Mouse (Mus musculus): ENCODE measurements around the gene Egfl6. TPM values are rescaled to one million over a fixed set of nuclear protein-coding genes. Genes with fewer than 3 reads are reported as not detected.

Egfl6 gene
- polyA plus RNA-seq, 1 experiment from 2014 or later, result 8.6 TPM

DNA sequence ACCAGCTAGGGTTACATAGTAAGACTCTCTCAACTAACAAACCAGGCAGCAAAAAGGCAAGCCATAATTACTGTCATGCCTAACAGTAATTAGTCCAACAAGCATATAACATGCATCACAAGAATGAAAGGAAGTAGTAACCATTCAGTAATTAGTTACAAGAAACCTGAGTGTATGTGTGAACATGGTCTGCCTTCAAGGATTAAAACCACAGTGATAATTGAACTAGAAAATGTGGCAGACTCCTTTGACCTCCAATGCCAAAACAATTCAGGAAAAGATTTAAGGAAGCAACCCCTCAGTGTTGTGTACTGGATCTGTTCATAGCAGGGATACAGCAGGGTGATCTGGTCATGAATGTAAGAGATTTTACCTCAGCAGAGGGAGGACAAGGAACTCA is 74.4 kb downstream of the Egfl6 start:
- Histone ChIP-seq H3K4me2 (ENCODE audit: low read depth) (no peak overlapping the region), H3K9ac (ENCODE audit: low read length) (no peak overlapping the region), H3K27ac (ENCODE audit: low read depth, low read length) (no peak overlapping the region), H3K36me3 (ENCODE audit: control insufficient read depth, insufficient read depth, low read length) (no peaks in the 10 kb centered on the region), H3K4me1 (ENCODE audit: control insufficient read depth, insufficient read depth, low read length) (no peaks in the 10 kb centered on the region), H3K4me3 (ENCODE audit: low read depth, low read length) (no peak overlapping the region), H3K9me3 (ENCODE audit: control insufficient read depth, low read length) (no peaks in the 10 kb centered on the region), H3K27me3 (ENCODE audit: control insufficient read depth, insufficient read depth, low read length) (no peaks in the 10 kb centered on the region)
- no peak for DNase-seq (ENCODE audit: low spot score)
- no peak for ATAC-seq (ENCODE audit: insufficient read depth, low FRiP score, low TSS enrichment)

DNA sequence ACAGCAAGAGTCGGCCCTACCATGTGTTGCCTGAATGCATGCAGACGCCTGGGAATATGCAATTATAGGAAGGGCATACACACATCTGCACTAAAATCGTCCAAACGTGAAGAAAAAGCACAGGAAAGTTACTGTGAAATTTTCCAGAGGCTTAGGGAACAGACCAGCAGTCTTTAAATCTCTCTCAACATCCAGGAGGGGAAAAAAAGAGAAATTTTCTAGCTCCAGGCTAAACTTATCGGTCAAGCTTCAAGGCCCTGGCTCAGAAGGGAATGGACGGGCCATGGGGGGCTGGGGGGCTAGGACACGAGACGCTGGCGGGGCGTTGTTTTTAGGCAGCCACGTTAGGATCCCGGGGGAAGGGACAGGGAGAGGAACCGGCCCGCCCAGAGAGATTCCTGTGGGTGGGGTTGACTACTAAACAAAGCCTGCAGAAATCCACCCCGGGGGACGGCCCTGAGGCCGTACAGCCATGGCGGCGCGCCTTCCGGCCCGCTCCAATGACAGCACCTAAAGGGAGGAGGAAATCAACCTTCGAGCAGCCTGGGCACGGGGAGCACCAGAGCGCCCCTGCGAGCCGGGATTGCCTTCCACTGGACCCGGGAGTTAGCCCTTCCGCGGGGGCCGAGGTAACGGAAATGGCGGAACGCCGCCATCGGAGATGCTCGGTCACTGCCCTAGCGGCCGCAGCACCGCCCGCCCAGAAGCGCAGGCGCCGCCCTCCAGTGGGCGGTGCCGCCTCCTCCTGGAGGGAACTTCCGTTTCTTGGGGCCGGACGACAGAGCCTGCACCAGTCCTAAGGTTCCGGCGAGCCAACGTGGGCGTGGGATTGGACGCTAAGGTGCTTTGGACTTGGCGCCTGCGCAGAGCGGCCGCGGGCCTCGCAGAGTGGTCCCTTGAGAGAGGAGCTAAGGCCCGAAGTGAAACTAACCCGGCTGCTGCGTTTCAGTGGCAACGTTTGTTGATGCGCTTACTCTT is 75.5 kb downstream of the Egfl6 start:
- ATAC-seq (ENCODE audit: insufficient read depth, low FRiP score, low TSS enrichment) (peak; percentile 98), DNase-seq (ENCODE audit: low spot score) (peak; percentile 94)
- WGBS, result 21% methylated on average over 55 of the region's 65 CpGs
- no peaks in the 10 kb centered on the region for H3K9me3 ChIP-seq (ENCODE audit: control insufficient read depth, low read length)
- no peaks in the 10 kb centered on the region for H3K4me1 ChIP-seq (ENCODE audit: control insufficient read depth, insufficient read depth, low read length)
- no peaks in the 10 kb centered on the region for H3K27me3 ChIP-seq (ENCODE audit: control insufficient read depth, insufficient read depth, low read length)
- H3K36me3 ChIP-seq (ENCODE audit: control insufficient read depth, insufficient read depth, low read length), result no peaks in the 10 kb centered on the region
- peak overlapping the region; percentile 79 for H3K9ac ChIP-seq (ENCODE audit: low read length)
- peak overlapping the region; percentile 94 for H3K27ac ChIP-seq (ENCODE audit: low read depth, low read length)
- peak overlapping the region; percentile 45 for H3K4me3 ChIP-seq (ENCODE audit: low read depth, low read length)
- peak overlapping the region; percentile 46 for H3K4me2 ChIP-seq (ENCODE audit: low read depth)

- no peak overlapping the region for H3K4me2 ChIP-seq (ENCODE audit: low read depth)
- no peak overlapping the region for H3K27ac ChIP-seq (ENCODE audit: low read depth, low read length)
- H3K36me3 ChIP-seq (ENCODE audit: control insufficient read depth, insufficient read depth, low read length), result no peaks in the 10 kb centered on the region
- WGBS, result 59% methylated on average over 2 of the region's 2 CpGs
- DNase-seq (ENCODE audit: low spot score) (no peak), ATAC-seq (ENCODE audit: insufficient read depth, low FRiP score, low TSS enrichment) (no peak)
- H3K4me1 ChIP-seq (ENCODE audit: control insufficient read depth, insufficient read depth, low read length), result no peaks in the 10 kb centered on the region
- no peaks in the 10 kb centered on the region for H3K27me3 ChIP-seq (ENCODE audit: control insufficient read depth, insufficient read depth, low read length)
- no peaks in the 10 kb centered on the region for H3K9me3 ChIP-seq (ENCODE audit: control insufficient read depth, low read length)
- no peak overlapping the region for H3K9ac ChIP-seq (ENCODE audit: low read length)
- no peak overlapping the region for H3K4me3 ChIP-seq (ENCODE audit: low read depth, low read length)
Measured at GRCm38 (mm10) chrX:166504421-166504820, 81.1 kb downstream of the Egfl6 start.

DNA sequence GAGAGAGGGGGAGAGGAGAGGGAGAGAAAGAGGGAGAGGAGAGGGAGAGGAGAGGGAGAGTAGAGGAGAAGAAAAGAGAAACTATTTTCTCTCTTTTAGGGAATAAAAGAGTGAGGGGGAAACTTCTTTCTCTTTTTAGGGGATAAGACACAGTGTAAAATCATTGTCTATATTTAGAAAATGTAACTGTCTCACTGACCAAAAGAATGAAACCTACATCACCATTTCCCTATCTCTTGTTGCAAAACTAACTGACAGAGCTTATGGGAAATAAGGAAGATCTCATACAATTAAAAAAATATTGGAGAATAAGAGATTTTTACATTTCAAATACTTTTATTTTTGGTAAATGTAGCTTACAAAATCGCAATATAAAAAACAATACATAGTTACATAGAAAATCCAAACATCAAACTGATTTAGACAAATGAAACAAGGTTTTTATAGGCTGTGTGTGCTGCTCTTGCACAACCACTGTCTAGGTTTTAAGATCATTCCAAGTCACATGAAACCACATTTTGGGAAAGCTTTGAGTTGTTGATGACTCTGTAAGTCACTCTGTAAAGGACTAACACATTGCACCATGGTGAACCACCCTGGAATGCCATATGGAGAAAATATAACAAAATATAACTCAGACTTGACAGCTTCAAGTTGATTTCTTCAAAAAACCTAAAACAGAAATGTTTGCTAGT is 85.9 kb downstream of the Egfl6 start:
- Histone ChIP-seq H3K27ac (ENCODE audit: low read depth, low read length) (no peak overlapping the region), H3K4me2 (ENCODE audit: low read depth) (no peak overlapping the region), H3K9ac (ENCODE audit: low read length) (no peak overlapping the region), H3K4me3 (ENCODE audit: low read depth, low read length) (no peak overlapping the region), H3K9me3 (ENCODE audit: control insufficient read depth, low read length) (no peaks in the 10 kb centered on the region), H3K36me3 (ENCODE audit: control insufficient read depth, insufficient read depth, low read length) (no peaks in the 10 kb centered on the region), H3K27me3 (ENCODE audit: control insufficient read depth, insufficient read depth, low read length) (no peaks in the 10 kb centered on the region), H3K4me1 (ENCODE audit: control insufficient read depth, insufficient read depth, low read length) (no peaks in the 10 kb centered on the region)
- DNase-seq (ENCODE audit: low spot score) (no peak), ATAC-seq (ENCODE audit: insufficient read depth, low FRiP score, low TSS enrichment) (no peak)
- WGBS, result 77% methylated on average over 1 of the region's 1 CpGs

- no peak overlapping the region for H3K9ac ChIP-seq (ENCODE audit: low read length)
- no peak overlapping the region for H3K27ac ChIP-seq (ENCODE audit: low read depth, low read length)
- no peaks in the 10 kb centered on the region for H3K27me3 ChIP-seq (ENCODE audit: control insufficient read depth, insufficient read depth, low read length)
- no peak for DNase-seq (ENCODE audit: low spot score)
- peak; percentile 74 for ATAC-seq (ENCODE audit: insufficient read depth, low FRiP score, low TSS enrichment)
- no peaks in the 10 kb centered on the region for H3K36me3 ChIP-seq (ENCODE audit: control insufficient read depth, insufficient read depth, low read length)
- WGBS, result 50% methylated on average over 4 of the region's 4 CpGs
- H3K4me1 ChIP-seq (ENCODE audit: control insufficient read depth, insufficient read depth, low read length), result no peaks in the 10 kb centered on the region
- no peak overlapping the region for H3K4me3 ChIP-seq (ENCODE audit: low read depth, low read length)
- H3K9me3 ChIP-seq (ENCODE audit: control insufficient read depth, low read length), result no peaks in the 10 kb centered on the region
- no peak overlapping the region for H3K4me2 ChIP-seq (ENCODE audit: low read depth)
Measured at GRCm38 (mm10) chrX:166497771-166498170, 87.7 kb downstream of the Egfl6 start.

- H3K9me3 ChIP-seq (ENCODE audit: control insufficient read depth, low read length), result no peaks in the 10 kb centered on the region
- H3K36me3 ChIP-seq (ENCODE audit: control insufficient read depth, insufficient read depth, low read length), result no peaks in the 10 kb centered on the region
- no peak for ATAC-seq (ENCODE audit: insufficient read depth, low FRiP score, low TSS enrichment)
- no peak overlapping the region for H3K4me2 ChIP-seq (ENCODE audit: low read depth)
- H3K4me3 ChIP-seq (ENCODE audit: low read depth, low read length), result no peak overlapping the region
- 93% methylated on average over 2 of the region's 2 CpGs for WGBS
- DNase-seq (ENCODE audit: low spot score), result no peak
- no peaks in the 10 kb centered on the region for H3K27me3 ChIP-seq (ENCODE audit: control insufficient read depth, insufficient read depth, low read length)
- no peaks in the 10 kb centered on the region for H3K4me1 ChIP-seq (ENCODE audit: control insufficient read depth, insufficient read depth, low read length)
- H3K27ac ChIP-seq (ENCODE audit: low read depth, low read length), result no peak overlapping the region
- no peak overlapping the region for H3K9ac ChIP-seq (ENCODE audit: low read length)
Measured at GRCm38 (mm10) chrX:166495052-166495451, 90.5 kb downstream of the Egfl6 start.

GRCm38 (mm10) chrX:166479365-166479983 is 106.0 kb downstream of the Egfl6 start, which contains the start of gene Rab9:
TSS of gene Rab9 (minus strand) at chrX:166479867.
- Histone ChIP-seq H3K9ac (ENCODE audit: low read length) (peak within 1 kb of the TSS; percentile 78), H3K27me3 (ENCODE audit: control insufficient read depth, insufficient read depth, low read length) (no peaks in the 10 kb centered on the region), H3K36me3 (ENCODE audit: control insufficient read depth, insufficient read depth, low read length) (no peaks in the 10 kb centered on the region), H3K4me1 (ENCODE audit: control insufficient read depth, insufficient read depth, low read length) (no peaks in the 10 kb centered on the region), H3K4me2 (ENCODE audit: low read depth) (peak within 1 kb of the TSS; percentile 53), H3K9me3 (ENCODE audit: control insufficient read depth, low read length) (no peaks in the 10 kb centered on the region), H3K4me3 (ENCODE audit: low read depth, low read length) (peak within 1 kb of the TSS; percentile 61), H3K27ac (ENCODE audit: low read depth, low read length) (0 out of 2 replicates have a peak within 1 kb of the TSS, but pooled peaks have one; percentile 34)
- DNase-seq (ENCODE audit: low spot score), result peak; percentile 91
- peak; percentile 99 for ATAC-seq (ENCODE audit: insufficient read depth, low FRiP score, low TSS enrichment)
- WGBS, result 18% methylated on average over 37 of the region's 41 CpGs

GRCm38 (mm10) chrX:166478631-166479364 is 106.7 kb downstream of the Egfl6 start:
- Histone ChIP-seq H3K4me2 (ENCODE audit: low read depth) (peak overlapping the region; percentile 53), H3K9me3 (ENCODE audit: control insufficient read depth, low read length) (no peaks in the 10 kb centered on the region), H3K36me3 (ENCODE audit: control insufficient read depth, insufficient read depth, low read length) (no peaks in the 10 kb centered on the region), H3K4me1 (ENCODE audit: control insufficient read depth, insufficient read depth, low read length) (no peaks in the 10 kb centered on the region), H3K9ac (ENCODE audit: low read length) (peak overlapping the region; percentile 78), H3K4me3 (ENCODE audit: low read depth, low read length) (peak overlapping the region; percentile 61), H3K27ac (ENCODE audit: low read depth, low read length) (0 out of 2 replicates have a peak overlapping the region, but pooled peaks have one; percentile 34), H3K27me3 (ENCODE audit: control insufficient read depth, insufficient read depth, low read length) (no peaks in the 10 kb centered on the region)
- no peak for DNase-seq (ENCODE audit: low spot score)
- WGBS, result 24% methylated on average over 28 of the region's 28 CpGs
- peak; percentile 7 for ATAC-seq (ENCODE audit: insufficient read depth, low FRiP score, low TSS enrichment)

All from neural tube, embryonic 11.5 days (tissue).